Mouse (Mus musculus) intestine, embryonic 15.5 days (tissue): ENCODE data around the gene Cacnb4. TPM values are rescaled to one million over a fixed set of nuclear protein-coding genes. Genes with fewer than 3 reads are reported as not detected.
A peak's percentile ranks its signal among the peaks of the same experiment; 100 is the strongest.

Source experiments
- ATAC-seq: fragments of 200-750 bp; cut with Nextera tagmentation; 2 replicates; pipeline ENCODE4 v1.8.0; 2017; ENCODE audit warnings: moderate TSS enrichment, moderate library complexity
- H3K27ac ChIP-seq: fragments of 300-500 bp; sonication (generic); 2 replicates; pipeline ENCODE4 v1.5.1; 2015; ENCODE audit warnings: mild to moderate bottlenecking, inconsistent platforms
- H3K27me3 ChIP-seq: fragments of 300-500 bp; sonication (generic); replicated peaks from 2 replicates; pipeline ENCODE4 v1.6.1; 2015; ENCODE audit warnings: inconsistent platforms
- H3K36me3 ChIP-seq: fragments of 300-500 bp; sonication (generic); 2 replicates; pipeline ENCODE4 v1.6.1; 2015; ENCODE audit warnings: inconsistent platforms
- H3K4me1 ChIP-seq: fragments of 300-500 bp; sonication (generic); replicated peaks from 2 replicates; pipeline ENCODE4 v1.6.1; 2015; ENCODE audit warnings: inconsistent platforms
- H3K4me2 ChIP-seq: fragments of 300-500 bp; sonication (generic); replicated peaks from 2 replicates; pipeline ENCODE4 v1.6.1; 2015; ENCODE audit warnings: mild to moderate bottlenecking, inconsistent platforms
- H3K4me3 ChIP-seq: fragments of 300-500 bp; sonication (generic); replicated peaks from 2 replicates; pipeline ENCODE4 v1.5.1; 2015; ENCODE audit warnings: inconsistent platforms
- H3K9ac ChIP-seq: fragments of 300-500 bp; sonication (generic); 2 replicates; pipeline ENCODE4 v1.6.1; 2015; ENCODE audit warnings: inconsistent platforms
- H3K9me3 ChIP-seq: fragments of 300-500 bp; sonication (generic); 2 replicates; pipeline ENCODE4 v1.6.1; 2016; ENCODE audit warnings: inconsistent platforms
- WGBS: fragments of 180-500 bp; shearing (Covaris S2); methylation state at CpG from one replicate; pipeline ENCODE4 v1.1.7; 2015; 5-methylcytosine and 5-hydroxymethylcytosine counted together
- polyA plus RNA-seq: library from polyadenylated mRNA; unstranded; fragments of >200 nt; fragmentation: Nextera tagmentation; extraction: Ambion mirVana; gene quantifications from 2 replicates; pipeline ENCODE4 v1.2.1, GENCODE M21; 2015

Gene Cacnb4
- polyA plus RNA-seq, 1 experiment from 2014 or later = 0.89 TPM

DNA sequence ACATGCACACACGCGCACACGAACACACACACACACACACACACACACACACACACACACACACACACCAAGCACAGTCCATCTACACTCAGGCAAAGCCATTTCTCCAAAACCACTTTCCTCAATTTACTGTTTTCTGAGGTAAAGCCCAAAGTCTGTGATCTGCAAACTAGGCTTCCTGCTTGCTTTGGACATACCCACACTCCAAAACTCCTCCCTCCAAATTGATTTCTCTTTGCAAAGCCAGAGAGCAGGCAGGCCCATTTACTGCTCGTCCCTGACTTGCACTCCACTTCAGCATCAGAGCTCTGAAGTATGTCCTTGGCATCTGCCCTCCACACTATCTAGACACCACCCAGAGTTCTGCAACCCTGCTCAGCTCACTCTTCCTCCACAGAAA is 958 bp upstream of the Cacnb4 start:
- WGBS = 69% methylated on average over 4 of the region's 4 CpGs
- H3K27ac ChIP-seq = no peak overlapping the region

DNA sequence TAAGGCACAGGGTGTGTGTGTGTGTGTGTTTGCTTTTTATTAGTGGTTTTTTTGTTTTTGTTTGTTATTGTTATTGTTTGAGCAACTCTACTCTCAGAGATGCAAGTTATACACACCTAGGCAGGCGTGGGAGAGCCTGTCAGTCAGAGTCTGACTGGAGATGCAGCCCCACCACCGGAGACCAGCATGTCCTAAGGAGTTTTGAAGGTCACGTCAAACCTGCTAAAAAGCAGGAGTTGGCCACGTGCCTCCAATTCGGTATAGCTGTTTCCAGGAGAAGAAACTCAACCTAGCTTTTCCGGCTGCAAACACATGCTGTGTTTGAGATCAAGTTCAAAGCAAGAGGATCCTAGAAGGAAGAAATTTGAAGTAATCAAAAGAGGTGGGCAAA is 277 bp upstream of the Cacnb4 start:
- H3K4me2 ChIP-seq = peak overlapping the region; percentile 97
- H3K36me3 ChIP-seq = no peaks in the 10 kb centered on the region
- H3K27ac ChIP-seq = no peak overlapping the region
- H3K4me3 ChIP-seq = no peak overlapping the region
- H3K9ac ChIP-seq = no peak overlapping the region
- no peaks in the 10 kb centered on the region for H3K9me3 ChIP-seq
- H3K4me1 ChIP-seq = peaks cover 15% of the 10 kb centered on the region; the same call in 1 of the 2 replicates
- peaks cover 12% of the 10 kb centered on the region for H3K27me3 ChIP-seq
- no peak for ATAC-seq
- WGBS = 17% methylated on average over 6 of the region's 6 CpGs

More for the DNA sequence above, 958 bp upstream of the Cacnb4 start:
- Histone ChIP-seq H3K9ac (no peak overlapping the region), H3K4me2 (no peak overlapping the region), H3K4me1 (peaks cover 15% of the 10 kb centered on the region; the same call in 1 of the 2 replicates), H3K9me3 (no peaks in the 10 kb centered on the region), H3K36me3 (no peaks in the 10 kb centered on the region), H3K4me3 (no peak overlapping the region), H3K27me3 (peaks cover 12% of the 10 kb centered on the region)
- ATAC-seq = no peak

DNA sequence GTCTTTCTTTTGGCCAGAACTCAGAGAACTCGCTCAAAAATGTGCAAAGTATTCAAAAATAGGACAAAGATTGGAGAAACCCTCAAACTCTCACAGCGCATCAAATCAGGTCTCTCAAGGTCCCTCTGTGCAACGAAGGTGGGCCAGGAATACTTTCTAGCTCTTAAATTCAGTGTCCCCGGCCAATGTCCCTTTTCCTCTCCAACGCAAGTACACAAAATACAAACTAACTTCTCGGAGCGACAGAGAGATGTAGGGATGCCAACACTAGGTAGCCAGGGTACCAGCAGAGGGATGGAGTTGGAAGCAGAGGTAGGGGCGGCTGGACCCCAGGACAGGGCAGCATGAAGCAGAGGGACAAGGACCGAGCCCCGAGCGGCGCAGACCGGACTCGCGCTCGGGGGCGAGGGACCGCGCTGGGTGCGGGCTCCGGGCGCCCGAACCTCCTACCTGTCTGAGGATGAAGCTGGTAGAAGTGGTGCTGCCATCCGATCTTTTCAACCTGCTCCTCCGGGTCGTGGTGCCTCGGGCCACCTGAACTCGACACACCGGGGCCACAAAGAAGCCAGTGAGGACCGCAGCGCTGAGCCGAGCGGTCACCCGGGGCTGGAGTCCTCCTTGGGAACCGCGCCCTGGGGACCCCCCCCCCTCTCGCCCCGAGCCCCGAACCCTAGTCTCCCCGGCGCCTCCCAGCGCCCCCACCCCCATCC is 1.2 kb downstream of the Cacnb4 start:
- H3K4me3 ChIP-seq = peak overlapping the region; percentile 66
- no peaks in the 10 kb centered on the region for H3K36me3 ChIP-seq
- H3K9ac ChIP-seq = peak overlapping the region; percentile 56
- no peak overlapping the region for H3K27ac ChIP-seq
- peaks cover 15% of the 10 kb centered on the region; the same call in 1 of the 2 replicates for H3K4me1 ChIP-seq
- 0% methylated on average over 40 of the region's 42 CpGs for WGBS
- H3K4me2 ChIP-seq = peak overlapping the region; percentile 97
- peaks cover 12% of the 10 kb centered on the region for H3K27me3 ChIP-seq
- peak; percentile 61 for ATAC-seq
- no peaks in the 10 kb centered on the region for H3K9me3 ChIP-seq

DNA sequence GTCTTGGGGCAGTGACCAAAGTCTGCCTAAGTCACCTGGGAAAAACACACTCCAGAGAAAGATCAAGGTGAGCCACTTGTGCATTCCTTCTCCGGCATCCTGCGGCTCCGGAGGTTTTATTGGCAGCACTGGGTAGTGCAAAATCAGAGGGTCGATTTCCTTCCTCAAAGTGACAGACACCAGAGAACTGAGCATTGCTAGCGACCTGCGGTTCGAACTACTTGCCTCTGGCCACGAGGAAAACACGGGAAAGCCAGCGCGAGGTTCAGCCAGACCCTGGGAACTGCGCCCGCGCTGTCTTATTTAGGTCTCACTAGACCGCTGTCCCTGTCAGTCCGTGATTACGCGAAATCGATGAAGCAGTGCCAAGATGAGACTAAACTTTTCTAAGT is 1.7 kb downstream of the Cacnb4 start:
- H3K9me3 ChIP-seq = no peaks in the 10 kb centered on the region
- H3K4me2 ChIP-seq = peak overlapping the region; percentile 97
- no peak overlapping the region for H3K9ac ChIP-seq
- 2% methylated on average over 19 of the region's 19 CpGs for WGBS
- peak overlapping the region; percentile 66 for H3K4me3 ChIP-seq
- H3K4me1 ChIP-seq = peaks cover 15% of the 10 kb centered on the region; the same call in 1 of the 2 replicates
- H3K36me3 ChIP-seq = no peaks in the 10 kb centered on the region
- peaks cover 12% of the 10 kb centered on the region for H3K27me3 ChIP-seq
- H3K27ac ChIP-seq = no peak overlapping the region
- no peak for ATAC-seq

DNA sequence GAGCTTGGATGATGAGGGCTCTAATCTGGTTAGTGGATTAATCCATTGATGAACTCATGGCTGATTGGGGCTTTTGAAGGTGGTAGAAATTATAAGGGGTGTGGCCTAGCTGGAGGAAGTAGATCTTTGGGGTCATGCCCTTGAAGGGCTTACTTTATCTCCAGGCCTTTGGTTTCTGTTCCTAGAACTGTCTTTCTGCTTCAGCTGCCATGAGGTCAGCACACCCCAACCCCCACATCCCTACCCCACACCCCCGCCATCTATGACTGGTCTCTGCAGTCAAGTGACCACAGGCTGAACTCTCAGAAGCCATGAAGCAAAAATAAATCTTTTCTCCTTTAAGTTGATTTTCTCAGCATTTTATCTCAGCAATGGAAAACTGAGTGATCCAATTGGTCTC is 3.5 kb downstream of the Cacnb4 start:
- WGBS = 71% methylated on average over 1 of the region's 1 CpGs

DNA sequence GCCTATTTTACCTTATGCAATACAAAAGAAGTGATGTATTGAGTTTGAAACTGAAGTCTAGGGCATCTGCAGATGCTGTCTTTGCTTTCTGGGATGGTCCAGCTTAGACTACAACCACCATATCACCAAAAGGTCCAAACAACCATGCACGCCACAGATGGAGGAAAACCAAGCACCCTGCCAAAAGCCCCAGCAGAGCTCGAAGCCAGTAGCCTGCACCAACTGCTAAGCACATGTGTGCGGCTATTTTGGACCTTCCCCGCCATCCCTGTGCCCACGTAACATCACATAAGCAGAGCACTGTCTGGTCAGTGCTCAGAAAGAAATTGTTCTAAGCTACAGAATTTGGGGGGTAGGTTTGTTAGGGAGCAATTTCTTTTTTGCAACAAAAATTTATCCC is 5.9 kb downstream of the Cacnb4 start:
- Histone ChIP-seq H3K9ac (no peak overlapping the region), H3K4me2 (no peak overlapping the region), H3K4me1 (peaks cover 11% of the 10 kb centered on the region; the same call in 1 of the 2 replicates), H3K4me3 (no peak overlapping the region), H3K27ac (no peak overlapping the region), H3K27me3 (peaks cover 11% of the 10 kb centered on the region), H3K36me3 (no peaks in the 10 kb centered on the region), H3K9me3 (no peaks in the 10 kb centered on the region)
- ATAC-seq = no peak
- WGBS = 88% methylated on average over 5 of the region's 5 CpGs

More for the DNA sequence above, 3.5 kb downstream of the Cacnb4 start:
- no peaks in the 10 kb centered on the region for H3K36me3 ChIP-seq
- H3K27ac ChIP-seq = no peak overlapping the region
- H3K4me1 ChIP-seq = peaks cover 15% of the 10 kb centered on the region; the same call in 1 of the 2 replicates
- peaks cover 12% of the 10 kb centered on the region for H3K27me3 ChIP-seq
- H3K4me2 ChIP-seq = no peak overlapping the region
- H3K9ac ChIP-seq = no peak overlapping the region
- no peak for ATAC-seq
- no peak overlapping the region for H3K4me3 ChIP-seq
- H3K9me3 ChIP-seq = no peaks in the 10 kb centered on the region

DNA sequence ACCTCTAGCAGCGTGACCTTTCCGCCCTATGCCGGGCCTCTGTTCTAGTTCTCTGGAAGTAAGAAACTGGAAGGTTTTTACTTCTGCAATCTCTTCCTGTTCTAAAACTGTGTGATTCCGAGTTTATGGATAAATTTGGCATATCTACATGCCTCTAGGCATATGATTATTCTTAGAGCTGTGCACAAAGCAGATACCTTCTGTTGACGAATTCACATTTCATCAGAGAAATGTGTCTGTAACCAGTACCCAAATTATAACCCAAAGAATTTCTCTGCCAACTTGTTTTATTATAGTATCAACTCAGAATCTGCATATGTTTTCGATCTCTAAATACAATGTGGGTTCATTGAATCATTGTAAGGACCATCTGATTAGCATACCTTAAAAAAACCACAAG is 8.2 kb downstream of the Cacnb4 start:
- ATAC-seq = no peak
- Histone ChIP-seq H3K4me1 (no peaks in the 10 kb centered on the region), H3K4me3 (no peak overlapping the region), H3K4me2 (no peak overlapping the region), H3K9me3 (no peaks in the 10 kb centered on the region), H3K36me3 (no peaks in the 10 kb centered on the region), H3K27me3 (no peaks in the 10 kb centered on the region), H3K27ac (no peak overlapping the region), H3K9ac (no peak overlapping the region)
- WGBS = 87% methylated on average over 6 of the region's 6 CpGs

DNA sequence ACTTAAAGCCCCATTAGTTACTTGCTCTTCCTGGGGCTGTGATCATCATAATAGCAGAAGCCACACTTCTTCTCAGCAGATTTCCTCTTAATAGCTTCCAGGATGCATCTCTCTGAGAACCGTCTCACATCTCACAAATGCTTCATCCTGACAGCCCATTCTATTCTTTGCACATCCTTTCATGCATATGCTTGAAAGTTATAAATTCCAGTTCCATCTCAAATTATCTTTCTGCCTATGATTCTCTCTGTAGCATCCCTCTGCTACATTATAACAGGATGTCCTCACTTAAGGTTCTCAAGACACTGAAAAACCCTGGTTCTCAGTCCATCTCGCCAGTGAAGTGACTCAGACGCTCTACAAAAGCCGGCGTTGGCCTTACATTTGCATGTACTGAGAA is 19.9 kb downstream of the Cacnb4 start:
- H3K9ac ChIP-seq = no peak overlapping the region
- H3K4me1 ChIP-seq = no peaks in the 10 kb centered on the region
- WGBS = 87% methylated on average over 5 of the region's 5 CpGs
- no peak for ATAC-seq
- H3K9me3 ChIP-seq = no peaks in the 10 kb centered on the region
- H3K36me3 ChIP-seq = no peaks in the 10 kb centered on the region
- H3K27me3 ChIP-seq = no peaks in the 10 kb centered on the region; the same call in 1 of the 2 replicates
- H3K27ac ChIP-seq = no peak overlapping the region
- H3K4me2 ChIP-seq = no peak overlapping the region
- H3K4me3 ChIP-seq = no peak overlapping the region

DNA sequence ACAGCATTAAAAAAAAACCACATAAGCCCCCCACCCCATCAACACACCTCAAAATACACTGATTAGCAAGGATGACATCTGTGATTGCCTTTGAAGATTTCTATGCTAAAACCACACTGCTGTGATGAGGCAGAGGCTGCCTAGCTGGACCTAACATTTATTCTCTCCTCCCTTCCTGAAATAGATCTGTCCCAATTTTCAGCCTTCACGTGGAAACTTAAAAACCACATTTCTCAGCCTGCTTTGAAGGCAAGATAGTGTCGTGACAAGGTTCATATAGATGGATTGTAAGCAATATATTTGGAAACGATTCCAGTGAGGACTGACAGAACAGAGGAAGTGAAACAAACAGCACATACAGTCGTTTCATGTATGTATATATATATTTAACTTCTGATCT is 22.1 kb downstream of the Cacnb4 start:
- H3K4me1 ChIP-seq = no peaks in the 10 kb centered on the region
- H3K9ac ChIP-seq = no peak overlapping the region
- H3K9me3 ChIP-seq = no peaks in the 10 kb centered on the region
- WGBS = 80% methylated on average over 4 of the region's 4 CpGs
- no peaks in the 10 kb centered on the region for H3K36me3 ChIP-seq
- H3K4me3 ChIP-seq = no peak overlapping the region
- no peak for ATAC-seq
- no peaks in the 10 kb centered on the region for H3K27me3 ChIP-seq
- H3K4me2 ChIP-seq = no peak overlapping the region
- H3K27ac ChIP-seq = no peak overlapping the region

DNA sequence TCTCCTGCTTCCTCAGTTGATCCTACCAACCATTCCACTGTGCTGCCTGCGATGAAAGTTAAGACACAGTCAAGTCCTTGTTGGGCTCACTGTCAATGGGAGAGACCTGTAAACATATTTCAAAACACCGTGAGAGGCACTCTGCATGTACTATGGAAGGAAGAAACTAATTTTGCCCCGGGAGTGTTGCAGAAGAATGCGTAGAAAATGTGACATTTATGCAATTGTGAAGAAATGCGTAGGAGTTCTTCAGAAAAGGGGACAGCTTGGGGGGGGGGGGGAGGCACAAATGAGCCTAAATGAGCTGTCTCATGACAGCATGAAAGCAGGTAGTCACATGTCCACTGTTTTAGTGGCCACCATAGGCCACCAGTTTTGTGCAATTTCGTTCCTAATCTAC is 25.1 kb downstream of the Cacnb4 start:
- no peak overlapping the region for H3K4me3 ChIP-seq
- H3K36me3 ChIP-seq = no peaks in the 10 kb centered on the region
- no peaks in the 10 kb centered on the region for H3K27me3 ChIP-seq
- no peak for ATAC-seq
- H3K9me3 ChIP-seq = no peaks in the 10 kb centered on the region
- H3K4me1 ChIP-seq = no peaks in the 10 kb centered on the region
- 90% methylated on average over 6 of the region's 6 CpGs for WGBS
- H3K4me2 ChIP-seq = no peak overlapping the region
- H3K27ac ChIP-seq = no peak overlapping the region
- no peak overlapping the region for H3K9ac ChIP-seq

DNA sequence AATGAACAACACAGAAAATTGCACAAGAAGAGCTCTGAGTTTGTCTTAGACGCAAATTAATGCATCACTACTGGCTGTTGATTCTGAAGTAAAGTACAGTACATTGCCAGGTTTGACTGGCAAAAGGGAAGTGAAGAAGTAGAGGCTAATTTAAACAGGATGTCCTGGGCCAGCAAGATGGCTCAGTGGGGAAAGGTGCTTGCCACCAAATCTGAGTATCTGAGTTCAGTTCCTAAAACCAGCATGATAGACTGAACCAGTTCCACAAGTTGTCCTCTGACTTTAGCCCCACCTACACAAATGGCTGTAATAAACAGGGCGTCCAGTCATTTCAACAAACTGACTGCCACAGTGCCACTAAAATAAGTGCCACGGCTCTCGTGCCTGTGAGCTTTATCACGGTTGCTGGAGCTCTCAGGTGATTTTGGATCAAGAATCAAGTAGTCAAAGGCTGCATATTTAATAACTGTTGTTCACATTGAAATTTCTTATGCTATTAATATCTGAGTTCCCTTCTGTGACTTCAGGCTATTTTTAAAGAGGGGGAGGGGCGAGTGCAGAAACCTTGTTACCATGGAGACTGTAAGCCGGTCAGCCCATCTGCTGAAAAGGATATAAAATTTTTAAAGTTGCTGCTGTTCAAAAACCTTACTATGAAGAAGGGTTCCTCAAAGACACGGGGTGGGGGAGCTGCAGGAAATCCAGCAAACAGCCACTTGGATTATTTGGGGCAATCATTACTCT is 29.2 kb downstream of the Cacnb4 start:
- no peaks in the 10 kb centered on the region for H3K27me3 ChIP-seq
- no peak for ATAC-seq
- H3K9me3 ChIP-seq = no peaks in the 10 kb centered on the region
- H3K4me1 ChIP-seq = no peaks in the 10 kb centered on the region
- no peak overlapping the region for H3K27ac ChIP-seq
- no peak overlapping the region for H3K4me2 ChIP-seq
- H3K36me3 ChIP-seq = no peaks in the 10 kb centered on the region
- no peak overlapping the region for H3K4me3 ChIP-seq
- no peak overlapping the region for H3K9ac ChIP-seq
- 61% methylated on average over 8 of the region's 8 CpGs for WGBS

DNA sequence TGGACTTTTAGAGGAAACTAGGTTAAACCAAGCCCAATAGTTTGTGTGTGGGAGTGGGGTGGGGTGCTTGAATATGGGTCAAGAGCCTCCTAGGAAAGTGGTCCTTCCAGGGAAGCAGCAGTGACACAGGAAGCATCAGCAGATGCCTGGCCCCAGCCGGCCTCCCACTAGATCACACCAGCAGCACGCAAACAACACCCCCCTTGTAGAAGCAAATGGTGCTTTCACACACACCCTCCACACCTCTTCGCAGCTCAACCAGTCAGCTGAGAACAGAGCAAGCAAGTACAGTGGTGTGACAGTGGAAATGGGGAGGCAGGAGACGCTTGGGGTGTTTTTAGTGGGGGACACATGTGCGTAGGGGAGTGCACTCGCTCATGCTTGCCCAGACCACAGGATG is 33.0 kb downstream of the Cacnb4 start:
- Histone ChIP-seq H3K4me1 (no peaks in the 10 kb centered on the region), H3K27ac (no peak overlapping the region), H3K4me2 (no peak overlapping the region), H3K9me3 (no peaks in the 10 kb centered on the region), H3K9ac (no peak overlapping the region), H3K36me3 (no peaks in the 10 kb centered on the region), H3K4me3 (no peak overlapping the region), H3K27me3 (no peaks in the 10 kb centered on the region)
- no peak for ATAC-seq
- 61% methylated on average over 6 of the region's 6 CpGs for WGBS

DNA sequence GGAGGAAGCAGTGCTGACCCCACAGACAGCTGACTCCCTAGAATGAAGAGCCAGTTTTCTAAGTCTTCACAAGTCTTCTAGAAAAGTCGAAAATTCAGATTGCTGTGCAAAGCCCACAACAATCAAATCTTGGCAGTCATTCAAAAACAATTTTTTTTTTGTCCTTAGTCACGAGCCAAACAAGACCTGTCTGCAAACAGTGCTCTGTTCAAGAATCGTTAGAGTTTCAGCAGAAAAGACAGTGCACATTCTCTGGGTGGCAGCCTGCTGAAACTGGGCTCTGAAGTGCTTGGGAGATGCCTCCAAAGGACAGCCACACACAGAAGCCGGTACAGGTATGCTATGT is 37.1 kb downstream of the Cacnb4 start:
- H3K9ac ChIP-seq = no peak overlapping the region
- no peak overlapping the region for H3K27ac ChIP-seq
- H3K4me2 ChIP-seq = no peak overlapping the region
- ATAC-seq = no peak
- H3K4me3 ChIP-seq = no peak overlapping the region
- no peaks in the 10 kb centered on the region for H3K27me3 ChIP-seq
- H3K36me3 ChIP-seq = no peaks in the 10 kb centered on the region
- WGBS = 49% methylated on average over 4 of the region's 4 CpGs
- H3K4me1 ChIP-seq = no peaks in the 10 kb centered on the region
- H3K9me3 ChIP-seq = no peaks in the 10 kb centered on the region
